Mouse (Mus musculus) monocyte, adult 5-6 weeks (primary cell): ENCODE measurements around the gene Ripor2. TPM values are rescaled to one million over a fixed set of nuclear protein-coding genes. Genes with fewer than 3 reads are reported as not detected.
"Not testable (repeated sequence)": the region's sequence is repeated elsewhere in the genome, so short reads cannot be mapped to it uniquely, and the experiment has no call there.

Experiments
- ATAC-seq: fragments of 153-309, 156-312 bp; replicated peaks from 2 replicates; pipeline ENCODE4 v1.8.0; 2017; ENCODE audit warnings: mild to moderate bottlenecking; ENCODE audit not compliant: low TSS enrichment, insufficient number of reproducible peaks, severe bottlenecking, poor library complexity, low FRiP score
- total RNA-seq: library from RNA; stranded (forward); fragments of 200-1000, 200-491, 200-594 nt; gene quantifications from 3 replicates; pipeline ENCODE4 v1.2.3, GENCODE M21; 2017

Ripor2 gene
- total RNA-seq, 1 experiment from 2014 or later, result 134 TPM

DNA sequence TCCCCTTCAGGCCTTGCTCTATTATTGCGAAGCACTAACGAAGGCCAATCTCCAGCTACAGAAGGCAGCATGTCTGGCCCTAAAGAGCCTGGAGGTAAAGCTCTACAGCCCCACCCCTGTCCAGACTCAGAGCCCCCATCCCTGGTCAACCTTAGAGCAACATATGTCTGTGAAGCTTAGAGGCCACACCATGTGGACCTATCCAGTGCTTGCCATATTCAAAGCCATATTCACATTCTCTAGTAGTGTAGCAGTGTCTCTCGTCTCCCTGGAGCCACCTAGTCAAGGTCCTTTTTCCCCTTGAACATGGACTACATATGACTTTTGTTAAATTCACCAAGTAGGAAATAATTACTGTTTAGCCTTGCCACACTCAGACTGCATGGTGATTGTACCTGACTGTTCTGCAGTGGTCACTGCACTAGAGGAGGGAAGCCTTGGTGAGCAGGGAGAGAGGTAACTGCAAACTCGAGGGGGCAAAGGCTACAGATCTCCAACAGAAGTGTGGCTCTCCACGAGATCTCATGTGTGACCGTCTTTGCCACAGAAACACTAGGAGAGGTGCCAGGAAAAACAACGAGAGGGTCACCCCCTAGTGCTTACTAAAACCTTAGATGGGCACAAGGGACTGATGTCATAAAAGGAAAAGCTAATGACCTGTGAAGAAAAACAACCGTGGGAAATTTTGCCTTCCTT, 141.9 kb downstream of the Ripor2 start:
- ATAC-seq, result no peak

DNA sequence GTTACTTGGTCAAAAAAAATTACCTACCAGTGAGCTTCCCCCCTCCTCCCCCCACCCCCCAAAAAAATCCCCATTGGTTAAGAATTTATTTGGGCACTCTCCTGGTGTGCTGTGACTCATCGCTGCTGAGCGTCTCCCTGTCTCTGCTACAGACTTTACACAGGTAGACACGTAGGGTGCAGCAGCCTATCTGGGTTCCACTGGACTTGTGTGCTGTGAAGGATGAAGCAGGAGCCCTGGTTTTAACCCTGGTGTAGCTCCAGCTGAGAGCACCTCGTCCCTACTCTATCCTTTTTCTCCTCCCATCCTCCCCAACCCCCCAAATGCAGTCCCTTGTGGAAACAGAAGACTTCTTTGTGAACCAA, 142.4 kb downstream of the Ripor2 start:
- ATAC-seq, result no peak

DNA sequence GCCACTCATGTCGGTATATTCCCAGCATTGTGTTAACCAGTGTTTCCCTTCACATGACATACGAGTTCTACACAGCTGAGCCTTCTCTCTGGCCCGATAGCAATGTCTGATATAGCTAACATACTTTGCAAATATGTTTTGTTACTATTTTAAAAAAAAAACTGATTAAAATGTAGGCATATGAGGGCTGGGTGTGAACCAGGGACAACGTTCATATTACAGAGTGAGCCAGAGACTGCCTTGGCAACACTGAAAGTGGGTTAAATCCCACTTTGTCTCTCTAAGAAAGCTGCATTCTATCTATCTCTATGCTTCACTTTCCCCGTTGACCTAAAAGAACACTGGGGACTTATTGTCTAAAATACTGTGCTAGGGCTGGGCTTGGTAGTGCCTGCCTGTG, 147.1 kb downstream of the Ripor2 start:
- ATAC-seq, result no peak

DNA sequence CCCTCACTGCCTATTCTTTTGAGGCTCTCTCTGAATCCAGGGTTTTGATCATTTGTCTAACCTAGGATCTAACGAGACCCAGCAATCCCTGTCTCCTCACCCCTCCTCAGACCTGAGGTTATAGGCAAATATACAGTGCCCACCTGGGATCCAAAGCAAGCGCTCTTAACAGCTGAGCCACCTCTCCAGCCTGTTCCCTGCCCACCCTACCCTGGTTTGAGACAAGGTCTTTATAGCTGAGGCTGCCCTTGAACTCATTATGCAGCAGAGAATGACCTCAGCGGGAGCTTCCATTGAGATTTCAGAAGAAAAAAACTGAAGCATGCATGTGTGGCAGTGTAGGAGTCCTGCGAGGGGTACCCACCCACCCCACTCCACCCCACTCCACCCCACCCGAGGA, 152.5 kb downstream of the Ripor2 start:
- ATAC-seq, result no peak

DNA sequence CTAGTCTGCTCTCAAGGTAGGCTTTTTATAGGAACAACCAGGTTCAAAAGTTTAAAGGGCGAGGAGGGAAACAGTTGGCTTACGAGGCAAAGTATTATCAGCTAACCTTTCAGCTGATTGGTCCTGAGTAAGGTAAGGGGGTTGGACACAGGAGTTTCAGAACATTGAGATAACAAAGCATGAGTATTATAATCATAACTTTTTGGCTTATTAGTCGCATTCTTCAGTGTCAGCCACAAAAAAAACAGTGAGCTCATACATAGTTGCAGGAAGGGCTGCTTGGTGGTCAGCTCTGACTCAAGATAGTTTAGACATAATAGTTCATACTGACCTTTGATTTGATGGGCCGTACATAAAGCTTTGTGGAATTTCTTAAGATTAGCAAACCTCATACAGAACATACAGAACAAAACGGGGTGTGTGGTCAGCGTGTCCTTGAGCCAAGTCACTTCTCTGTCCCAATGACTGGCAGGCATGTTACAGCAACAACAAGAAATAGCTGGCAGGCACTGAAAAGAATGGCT, 153.7 kb downstream of the Ripor2 start:
- no peak for ATAC-seq

DNA sequence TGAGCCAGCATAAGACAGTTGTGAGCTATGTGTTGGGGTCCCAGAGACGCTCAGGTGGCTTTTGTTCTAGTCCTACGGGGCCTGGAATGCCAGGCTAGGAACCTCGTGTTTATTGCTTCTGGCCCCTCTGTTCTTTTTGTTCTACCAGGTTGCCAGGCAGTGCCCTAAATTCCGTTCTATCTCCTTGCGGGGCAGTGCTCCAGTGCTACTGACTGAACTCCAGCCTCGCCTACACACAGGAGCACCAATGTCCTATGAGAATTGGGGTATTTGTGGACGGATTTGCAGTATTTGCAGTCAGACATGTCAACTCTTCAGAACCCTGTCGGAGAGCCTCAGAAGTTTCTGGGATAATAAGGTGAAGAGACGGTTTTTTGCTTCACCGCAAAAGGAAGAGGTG, 159.0 kb downstream of the Ripor2 start, which contains the start of gene Armh2:
Gene Armh2 (plus strand): TSS at position 205 of the 400 bp plus-strand sequence.
- no peak for ATAC-seq

DNA sequence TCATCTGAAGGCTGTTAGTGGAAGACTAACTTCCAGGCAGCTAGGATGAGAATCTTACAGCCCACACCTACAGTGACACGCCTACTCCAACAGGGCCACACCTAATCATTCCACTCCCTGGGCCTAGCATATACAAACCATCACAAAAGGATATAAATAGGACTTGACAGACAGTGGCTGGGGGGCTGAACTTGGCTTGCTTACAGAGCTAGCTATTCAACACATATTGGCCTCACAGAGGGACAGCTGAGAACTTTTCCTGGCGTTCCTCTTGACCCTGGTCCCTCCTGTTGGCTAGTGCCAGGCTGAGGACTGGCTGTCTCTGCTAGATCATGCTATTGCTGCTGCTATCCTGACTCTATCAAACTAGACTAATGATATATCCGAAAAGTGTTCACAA, 165.8 kb downstream of the Ripor2 start:
- ATAC-seq, result no peak

DNA sequence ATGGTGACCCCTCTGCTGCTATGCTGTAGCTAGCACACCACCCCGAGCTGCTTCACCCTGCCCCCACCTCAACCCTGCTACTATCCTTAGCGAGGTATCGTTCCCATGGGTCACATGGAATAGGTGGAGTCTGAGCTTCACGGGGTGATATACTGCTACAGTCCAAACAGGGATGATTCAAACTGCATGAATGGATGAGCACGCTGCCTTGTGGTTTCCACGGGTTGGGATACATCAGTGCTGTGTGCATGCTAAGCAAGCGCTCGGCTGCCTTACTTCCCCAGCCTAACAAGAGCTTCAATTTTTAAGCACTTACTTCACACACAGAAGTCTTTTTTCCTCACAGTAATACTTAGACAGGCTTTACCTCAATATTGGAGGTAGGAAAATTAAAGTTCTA, 168.8 kb downstream of the Ripor2 start:
- no peak for ATAC-seq

DNA sequence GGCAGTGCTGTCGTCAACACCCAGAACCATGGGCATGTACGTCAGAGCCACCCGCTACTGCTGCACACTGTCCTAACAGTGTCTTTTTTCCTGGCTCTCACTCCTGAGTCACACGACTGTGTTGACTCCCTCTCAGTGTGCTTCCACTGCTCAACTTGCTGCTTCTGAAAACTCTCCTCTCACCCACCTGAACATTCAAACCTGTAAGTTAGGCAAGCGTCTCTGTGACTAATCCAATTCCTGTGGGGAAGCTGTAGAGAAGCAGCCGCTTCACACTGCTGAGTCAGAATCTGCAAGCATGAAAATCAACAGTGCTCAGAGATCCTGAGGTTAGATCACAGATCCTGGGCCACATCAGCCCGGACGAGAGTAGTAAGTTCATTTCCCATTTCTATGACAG, 169.4 kb downstream of the Ripor2 start:
- ATAC-seq, result no peak

DNA sequence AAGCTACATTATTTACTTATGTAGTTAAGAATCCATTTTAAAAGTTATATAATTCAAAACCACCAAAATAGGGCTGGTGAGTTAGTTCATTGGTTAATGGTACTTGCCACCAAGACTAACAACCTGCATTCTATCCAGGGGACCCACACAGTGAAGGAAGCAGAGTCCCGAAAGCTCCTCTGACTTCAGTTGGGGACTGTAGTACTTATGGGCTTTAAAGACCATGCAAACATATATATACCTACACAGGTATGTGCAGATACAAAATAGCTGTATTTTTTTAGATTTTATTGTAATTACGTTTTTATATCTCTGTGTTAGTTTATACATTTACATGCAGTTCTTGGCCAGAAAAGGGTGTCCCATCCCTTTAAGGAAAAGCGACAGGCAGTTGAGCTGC, 174.8 kb downstream of the Ripor2 start:
- no peak for ATAC-seq

DNA sequence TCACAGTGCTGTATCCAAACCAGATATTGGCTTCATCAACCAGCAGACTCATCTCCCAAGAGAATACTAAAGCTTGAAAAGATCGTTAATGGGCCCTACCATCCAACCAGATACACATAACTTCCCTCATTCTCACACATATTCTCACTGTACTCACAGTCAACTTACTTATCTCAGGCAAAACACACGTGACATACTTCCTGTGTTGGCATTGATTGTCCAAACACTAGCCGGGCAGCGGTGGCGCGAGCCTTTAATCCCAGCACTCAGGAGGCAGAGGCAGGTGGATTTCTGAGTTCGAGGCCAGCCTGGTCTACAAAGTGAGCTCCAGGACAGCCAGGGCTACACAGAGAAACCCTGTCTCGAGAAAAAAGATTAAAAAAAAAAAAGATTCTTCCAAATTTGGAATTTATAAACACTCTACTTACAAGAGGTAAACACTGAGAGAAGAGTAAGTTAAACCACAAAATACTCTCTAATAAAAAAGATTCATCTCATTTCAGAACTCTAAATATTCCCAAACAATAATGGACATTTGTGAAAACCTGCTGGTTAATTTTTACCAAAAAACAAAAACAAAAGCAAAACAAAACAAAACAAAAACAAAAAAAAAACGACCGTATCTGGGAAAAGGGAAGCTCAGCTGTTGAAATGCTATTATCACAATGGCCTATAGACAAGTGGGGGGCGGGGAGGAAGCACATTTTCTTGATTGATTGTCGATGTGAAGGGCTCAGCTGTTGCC, 176.0 kb downstream of the Ripor2 start:
- ATAC-seq, result no peak

DNA sequence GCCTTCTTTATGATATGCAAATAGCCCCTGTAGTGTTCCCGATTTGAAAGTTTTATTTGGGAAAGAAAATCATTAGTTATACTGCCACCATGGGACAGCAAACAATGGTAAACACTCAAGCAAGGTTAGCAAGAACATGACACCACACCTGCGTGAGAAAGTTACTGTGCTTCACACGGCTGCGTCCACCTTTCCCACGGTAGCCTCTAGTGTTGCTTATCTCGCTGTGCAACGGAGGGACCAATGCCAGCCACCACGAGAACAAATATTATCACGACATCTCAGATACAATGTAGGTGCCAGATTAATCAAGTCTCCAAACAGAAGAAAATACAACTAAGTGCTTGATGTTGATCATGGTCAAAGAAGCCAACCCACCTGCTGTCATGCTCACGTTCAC, 177.5 kb downstream of the Ripor2 start:
- ATAC-seq, result no peak

DNA sequence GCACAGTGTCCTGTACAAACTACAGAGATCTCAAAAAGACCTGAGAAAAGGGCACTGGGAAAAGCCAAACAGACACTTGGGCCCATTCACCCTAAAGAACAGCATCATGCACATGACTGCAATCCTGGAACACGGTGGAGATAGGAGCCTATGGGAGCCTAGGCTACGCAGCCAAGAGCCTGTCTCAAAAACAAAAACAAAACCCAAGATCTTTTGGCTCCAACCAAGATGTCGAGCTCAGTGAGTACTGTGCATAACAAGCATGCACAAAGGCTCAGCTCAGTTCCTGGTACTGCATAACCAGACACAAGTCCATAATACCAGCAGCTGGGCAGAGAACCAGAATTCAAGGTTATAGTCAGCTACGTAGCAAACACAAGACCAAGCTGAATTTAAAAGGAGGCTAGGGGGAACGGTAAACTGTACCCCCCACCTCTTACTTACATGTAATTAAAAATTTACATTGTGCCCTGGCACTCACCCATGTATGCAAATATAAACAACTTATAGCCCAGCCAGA, 178.4 kb downstream of the Ripor2 start:
- ATAC-seq, result no peak

DNA sequence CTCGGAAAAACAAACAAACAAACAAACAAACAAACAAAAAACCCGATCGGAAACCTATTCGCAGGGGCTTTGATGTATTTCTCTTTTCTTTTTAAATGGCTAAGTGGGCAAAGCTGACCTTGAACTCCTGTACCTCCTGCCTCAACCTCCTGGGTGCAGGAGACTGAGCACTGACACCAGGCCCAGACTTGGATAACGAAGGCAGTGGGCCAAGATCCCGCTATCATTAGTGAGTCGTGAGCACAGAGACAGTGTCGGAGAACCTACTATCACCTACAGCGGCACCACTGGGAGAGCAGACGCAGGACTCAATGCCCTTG, 179.1 kb downstream of the Ripor2 start:
- ATAC-seq, result no peak

DNA sequence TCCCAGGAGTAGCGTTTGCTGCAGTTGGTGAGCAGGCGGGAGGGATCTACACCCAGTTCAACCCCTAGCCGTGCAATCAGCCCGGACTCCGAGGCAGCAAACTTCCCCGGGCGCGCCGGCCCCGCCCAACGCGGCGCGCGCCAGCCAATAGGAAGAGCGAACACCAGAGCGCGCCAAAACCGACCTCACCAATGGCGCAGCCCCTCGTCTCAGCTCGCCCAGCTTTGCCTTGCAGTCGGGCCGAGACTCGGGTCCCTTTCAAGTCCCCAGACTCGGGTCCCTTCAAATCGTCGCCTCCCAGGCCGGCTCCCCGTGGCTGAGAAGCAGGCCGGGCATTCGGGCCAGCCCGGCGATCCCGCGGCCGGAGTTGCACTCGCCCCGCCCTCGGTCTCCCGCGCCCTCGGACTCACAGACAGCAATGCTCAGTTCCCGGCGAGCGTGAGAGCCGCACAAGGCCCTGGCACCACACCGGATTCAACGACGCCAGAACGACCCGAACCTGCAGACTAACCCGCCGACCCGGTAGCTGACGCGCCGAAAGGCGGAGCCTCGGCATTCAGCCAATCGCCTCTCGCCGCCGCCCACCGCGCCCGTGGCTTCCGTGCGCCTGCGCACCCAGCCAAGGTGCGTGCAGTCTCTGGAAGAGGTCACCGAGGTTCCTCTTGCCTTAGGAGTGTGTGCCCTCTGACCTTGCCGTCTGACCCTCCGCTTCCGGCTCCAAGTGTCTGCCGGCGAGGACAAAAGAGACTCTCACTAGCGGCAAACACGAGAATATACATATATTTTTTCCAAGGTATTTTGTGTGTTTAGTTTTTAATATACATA, 179.6 kb downstream of the Ripor2 start, which contains the start of gene Gmnn:
Gene Gmnn (minus strand): TSS at position 521 of the 825 bp plus-strand sequence.
- peak; percentile 91 for ATAC-seq

DNA sequence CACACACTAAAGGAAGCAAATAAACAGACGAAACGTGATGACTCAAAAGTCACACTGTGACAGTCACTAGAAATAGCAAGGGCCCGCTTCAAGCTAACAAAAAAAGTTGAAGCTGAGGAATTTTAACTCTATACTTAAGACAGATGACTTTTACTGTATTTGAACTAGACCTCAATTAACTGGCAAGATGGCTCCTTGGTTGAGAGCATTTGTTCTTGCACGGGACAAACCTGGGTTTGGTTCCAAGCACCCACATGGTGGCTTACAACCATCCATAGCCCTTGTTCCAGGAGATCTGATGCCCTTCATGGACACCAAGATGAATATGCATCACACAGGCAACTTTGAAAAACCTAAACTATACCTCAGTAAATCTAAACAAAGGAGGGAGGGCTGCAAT, 180.3 kb downstream of the Ripor2 start:
- no peak for ATAC-seq

DNA sequence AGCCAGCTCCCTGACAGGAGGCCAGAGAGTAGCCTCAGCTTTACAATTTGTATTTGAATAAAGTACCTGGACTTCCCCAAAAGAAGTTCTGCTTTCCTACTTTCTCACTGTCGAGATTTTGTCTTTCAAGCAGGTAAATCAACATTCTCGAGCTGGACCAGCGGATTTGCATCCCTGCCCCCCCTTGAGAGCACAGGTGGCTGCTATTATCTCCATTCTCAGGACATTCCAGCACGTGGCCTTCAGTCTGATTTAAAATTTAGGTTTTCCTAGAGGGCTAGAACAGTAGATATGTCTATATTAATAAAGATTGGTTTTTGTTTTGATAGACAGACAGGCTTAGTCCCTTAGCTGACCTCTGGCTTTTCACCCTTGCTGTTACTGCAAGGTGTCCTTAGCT, 185.8 kb downstream of the Ripor2 start:
- not testable (repeated sequence) for ATAC-seq

DNA sequence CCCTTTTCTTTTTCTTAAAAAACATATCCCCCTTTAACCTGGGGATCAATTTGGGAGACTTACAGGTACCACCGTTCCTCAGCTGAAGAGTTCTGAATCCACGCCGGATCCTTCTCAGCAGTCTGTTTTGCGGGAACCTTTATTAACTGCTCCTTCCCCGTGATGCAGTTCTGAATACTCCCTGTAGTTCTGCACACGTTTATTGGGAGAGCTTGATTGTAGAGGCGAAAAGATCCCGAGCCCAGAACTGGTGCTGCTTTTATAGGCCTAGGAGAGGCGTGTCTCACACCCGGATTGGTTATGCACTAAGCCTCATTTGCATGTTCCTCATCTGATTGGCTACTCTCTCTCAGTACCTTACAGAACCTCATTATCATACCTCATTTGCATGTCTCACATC, 189.5 kb downstream of the Ripor2 start:
- ATAC-seq, result not testable (repeated sequence)

DNA sequence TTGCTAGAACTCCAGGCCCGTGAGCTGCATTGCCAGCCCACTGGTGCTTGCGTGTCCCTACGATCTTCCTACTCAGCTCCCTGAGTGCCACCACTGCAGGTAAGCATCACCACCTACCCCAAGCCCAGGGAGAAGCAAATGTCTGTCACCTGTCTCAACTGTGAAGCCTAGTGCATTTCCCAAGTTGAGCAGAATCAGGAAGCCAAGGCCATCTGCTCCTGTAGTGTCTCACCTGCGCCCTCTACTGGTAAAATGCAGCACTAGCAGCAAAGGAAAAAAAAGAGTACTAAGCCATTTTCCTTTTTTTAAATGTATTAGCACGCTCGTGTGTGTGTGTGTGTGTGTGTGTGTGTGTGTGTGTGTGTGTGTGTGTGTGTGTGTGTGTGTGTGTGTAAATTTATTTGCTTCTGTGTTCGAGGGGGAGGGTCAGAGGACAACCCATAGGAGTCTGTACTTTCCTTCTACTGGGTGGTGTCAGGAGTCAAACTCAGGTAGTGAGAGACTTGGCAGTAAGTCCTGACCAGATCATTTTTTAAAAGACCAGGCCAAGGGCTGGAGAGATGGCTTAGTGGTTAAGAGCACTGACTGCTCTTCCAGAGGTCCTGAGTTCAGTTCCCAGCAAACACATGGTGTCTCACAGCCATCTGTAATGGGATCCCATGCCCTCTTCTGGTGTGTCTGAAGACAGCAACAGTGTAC, 194.3 kb downstream of the Ripor2 start:
- peak; percentile 97 for ATAC-seq
